Mouse (Mus musculus): ENCODE results near the gene Ccdc103. TPM values are rescaled to one million over a fixed set of nuclear protein-coding genes. Genes with fewer than 3 reads are reported as not detected.

The Ccdc103 gene
- total RNA-seq (2014; fragmentation: Nextera tagmentation), result not detected in 2 replicates
- total RNA-seq (2017), result not detected in 2 replicates

DNA sequence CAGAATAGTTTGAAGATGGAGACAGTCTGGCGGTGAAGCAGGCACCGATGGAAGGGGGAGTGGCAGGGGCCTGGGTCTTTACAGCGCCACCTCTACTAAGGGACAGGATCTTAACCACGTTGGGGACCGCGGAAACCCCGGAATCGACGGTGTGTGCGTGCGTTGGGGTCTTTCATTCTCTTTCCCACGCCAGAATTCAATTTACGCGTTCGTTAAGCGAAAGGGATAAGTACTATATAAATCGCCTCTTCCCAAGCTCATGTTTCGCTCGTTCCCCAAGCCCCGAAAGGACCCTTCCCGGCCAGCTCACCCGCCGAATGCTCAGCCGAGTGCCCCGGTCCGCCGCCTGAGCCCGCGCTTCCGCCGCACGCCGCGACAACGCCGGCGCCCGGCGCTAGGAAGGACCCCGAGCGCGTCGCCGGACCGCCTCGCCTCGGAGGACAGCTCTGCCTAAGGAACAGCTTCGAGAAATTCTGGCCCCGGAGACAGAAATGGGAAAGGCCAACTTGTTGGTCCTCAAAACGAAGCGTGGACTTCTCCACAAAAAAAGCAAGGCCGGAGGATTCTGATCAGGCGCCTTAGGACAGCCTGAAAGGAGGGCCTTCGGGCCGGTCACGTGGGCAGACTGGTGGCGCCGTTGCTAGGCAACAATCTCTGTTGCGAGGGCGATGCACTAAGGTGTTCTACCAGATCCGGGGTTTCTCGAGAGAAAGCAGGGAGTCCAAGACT, at the start of gene Ccdc103, which contains the start of gene Eftud2:
TSS of gene Ccdc103 (plus strand) at position 620 of the 729 bp plus-strand sequence.
TSS of gene Eftud2 (minus strand) at position 401 of the 729 bp plus-strand sequence.
- ATAC-seq (replicated peaks; ENCODE audit: poor library complexity, severe bottlenecking), result peak; percentile 85

- no peak for ATAC-seq (replicated peaks; ENCODE audit: poor library complexity, severe bottlenecking)
Measured at GRCm38 (mm10) chr11:102832700-102833297, 48.2 kb upstream of the Ccdc103 start.

GRCm38 (mm10) chr11:102834219-102834618, 46.8 kb upstream of the Ccdc103 start:
- ATAC-seq (replicated peaks; ENCODE audit: poor library complexity, severe bottlenecking), result no peak

GRCm38 (mm10) chr11:102835549-102835948, 45.5 kb upstream of the Ccdc103 start, which contains the start of gene Higd1b:
Higd1b (plus strand) TSS chr11:102835849.
- ATAC-seq (replicated peaks; ENCODE audit: poor library complexity, severe bottlenecking), result no peak

GRCm38 (mm10) chr11:102836146-102836545, 44.9 kb upstream of the Ccdc103 start:
- no peak for ATAC-seq (replicated peaks; ENCODE audit: poor library complexity, severe bottlenecking)

DNA sequence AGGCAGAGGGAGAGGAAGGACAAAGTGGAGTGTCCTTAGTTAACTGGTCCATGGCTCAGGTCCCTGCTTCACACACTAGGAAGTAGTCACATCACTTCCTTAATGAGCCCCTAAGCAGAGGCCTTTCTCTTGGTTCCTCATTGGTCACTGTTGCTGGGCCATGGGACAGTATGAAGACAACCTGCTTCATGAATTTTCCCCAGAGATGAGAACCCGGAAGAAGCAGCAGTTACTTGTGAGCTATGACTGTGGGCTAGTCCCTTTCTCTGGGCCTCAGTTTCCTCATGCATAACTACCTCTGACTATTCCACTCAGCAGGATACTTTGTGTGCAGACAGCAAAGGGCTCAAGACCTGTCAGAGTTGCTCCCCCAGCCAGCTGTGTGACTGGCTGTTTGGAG, 43.6 kb upstream of the Ccdc103 start:
- no peak for ATAC-seq (replicated peaks; ENCODE audit: poor library complexity, severe bottlenecking)

DNA sequence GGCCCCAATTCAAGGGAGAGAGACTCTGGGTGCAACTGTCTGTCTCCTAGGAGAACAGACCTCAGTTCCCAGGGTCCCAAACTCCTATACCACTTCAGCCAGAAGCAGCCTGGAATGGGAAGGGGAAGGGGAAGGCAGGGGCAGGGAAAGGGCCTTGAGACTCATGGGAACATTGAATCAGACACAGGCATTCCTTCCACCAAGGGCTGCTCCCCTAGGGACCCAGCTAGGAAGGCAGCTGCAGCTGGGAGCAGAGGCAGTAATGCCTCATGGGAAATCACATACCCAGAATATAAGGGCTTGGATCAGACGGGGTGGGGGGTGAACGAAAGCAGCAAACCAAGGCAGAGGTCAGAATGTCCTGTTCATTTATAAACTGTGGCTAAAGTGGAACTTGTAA, 42.9 kb upstream of the Ccdc103 start:
- no peak for ATAC-seq (replicated peaks; ENCODE audit: poor library complexity, severe bottlenecking)

DNA sequence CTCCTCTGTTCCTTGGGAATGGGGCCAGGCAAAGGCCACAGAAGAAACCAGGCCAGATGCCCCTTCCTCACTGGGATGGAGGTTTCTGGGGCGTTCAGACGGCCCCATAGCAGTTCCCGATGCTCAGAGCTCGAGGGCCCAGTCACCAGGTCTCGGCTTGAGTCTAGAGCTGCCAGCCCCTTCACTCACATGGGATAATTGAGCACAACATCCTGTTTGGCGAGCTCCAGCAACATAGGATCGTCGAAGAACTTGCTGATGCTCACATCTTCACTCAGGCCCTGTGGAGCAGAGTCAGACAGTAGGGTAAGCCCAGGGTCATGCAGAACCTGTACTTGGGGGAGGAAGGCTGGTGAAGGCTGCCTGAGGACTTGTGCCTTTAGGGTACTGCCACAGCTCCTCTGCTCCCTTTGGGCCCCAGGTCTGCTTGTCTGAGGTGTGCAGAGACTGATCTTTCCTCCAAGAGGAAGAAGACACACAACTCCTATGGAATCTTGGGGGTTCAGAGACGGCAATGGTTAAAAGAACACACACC, 42.3 kb upstream of the Ccdc103 start:
- no peak for ATAC-seq (replicated peaks; ENCODE audit: poor library complexity, severe bottlenecking)

- no peak for ATAC-seq (replicated peaks; ENCODE audit: poor library complexity, severe bottlenecking)
Measured at GRCm38 (mm10) chr11:102845926-102846325, 35.1 kb upstream of the Ccdc103 start.

DNA sequence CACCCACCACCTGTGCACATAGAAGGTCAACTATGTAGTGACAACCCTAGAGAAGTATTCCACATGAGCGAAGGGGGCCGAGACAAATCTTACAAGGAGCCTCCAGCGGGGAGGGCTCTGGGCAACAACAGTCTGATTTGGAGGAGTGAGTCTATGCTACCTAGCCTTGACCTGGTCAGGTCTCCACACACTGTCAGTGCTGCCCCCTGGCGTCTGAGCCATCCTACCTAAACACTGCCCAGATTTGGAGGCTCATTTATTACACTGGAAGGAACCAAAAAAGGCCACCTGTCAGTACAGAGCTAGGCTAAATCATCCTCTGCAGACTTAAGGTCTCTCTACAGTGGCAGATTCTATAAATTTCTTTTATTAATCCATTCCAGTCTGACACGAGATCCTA, 29.1 kb upstream of the Ccdc103 start:
- peak; percentile 46; the same call in 1 of the 2 replicates for ATAC-seq (replicated peaks; ENCODE audit: poor library complexity, severe bottlenecking)

GRCm38 (mm10) chr11:102853760-102854159, 27.2 kb upstream of the Ccdc103 start:
- 0 out of 2 replicates have a peak, but pooled peaks have one; percentile 27 for ATAC-seq (replicated peaks; ENCODE audit: poor library complexity, severe bottlenecking)

DNA sequence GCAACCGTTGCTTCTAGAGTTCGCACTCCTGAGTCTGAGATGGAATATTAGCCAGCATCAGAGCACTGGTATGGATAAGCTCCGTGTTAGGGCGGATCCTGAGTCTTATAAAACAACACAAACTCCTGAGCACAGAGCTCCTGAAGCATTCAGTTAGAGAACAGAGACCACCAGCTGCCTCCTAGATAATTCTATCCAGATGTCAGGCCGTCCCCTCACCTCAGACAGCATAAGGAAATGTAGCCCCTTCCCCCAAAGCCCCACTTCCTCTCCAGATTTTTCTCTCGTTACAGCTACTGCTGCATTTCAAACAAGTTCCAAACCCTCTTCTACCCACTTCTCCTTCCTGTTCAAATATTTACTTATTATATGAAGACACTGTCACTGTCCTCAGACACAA, 25.1 kb upstream of the Ccdc103 start:
- ATAC-seq (replicated peaks; ENCODE audit: poor library complexity, severe bottlenecking), result no peak

DNA sequence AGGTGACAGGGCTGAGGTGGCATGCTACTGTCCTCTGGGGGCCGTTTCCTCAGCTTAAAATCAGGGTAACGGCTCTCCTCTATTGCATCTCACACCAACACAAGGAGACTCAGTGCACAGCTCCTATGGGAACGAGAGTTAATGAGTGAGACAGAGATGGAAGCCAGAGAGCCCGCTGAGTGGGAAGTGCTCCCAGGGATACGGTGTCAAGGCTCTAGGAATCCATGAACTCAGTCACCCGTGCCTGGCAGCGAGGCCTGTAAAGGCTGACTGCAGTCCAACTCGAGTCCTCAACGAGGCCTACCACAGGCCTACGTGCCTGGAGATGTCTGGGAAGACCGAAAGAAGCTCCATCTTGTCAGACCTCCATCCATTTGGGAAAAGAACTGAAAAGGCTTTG, 22.1 kb upstream of the Ccdc103 start:
- no peak for ATAC-seq (replicated peaks; ENCODE audit: poor library complexity, severe bottlenecking)

DNA sequence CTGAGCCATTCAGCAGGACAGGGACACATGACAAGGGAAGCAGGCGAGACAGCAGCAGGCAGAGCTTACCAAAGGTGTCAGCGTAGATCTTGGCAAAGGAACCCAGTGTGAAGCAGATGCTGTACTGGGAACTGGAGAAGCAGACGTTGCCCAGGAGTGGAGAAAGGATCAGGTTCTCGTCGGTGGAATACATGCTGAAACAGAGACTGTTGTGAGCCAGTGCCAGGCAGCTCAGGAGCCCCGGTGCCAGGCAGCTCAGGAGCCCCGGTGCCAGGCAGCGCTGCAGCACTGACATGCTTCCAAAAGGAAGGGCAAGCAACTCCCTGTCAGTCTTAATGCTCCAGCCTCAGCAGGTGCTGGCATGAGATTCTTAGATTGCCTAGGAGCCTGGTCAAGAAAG, 21.1 kb upstream of the Ccdc103 start:
- ATAC-seq (replicated peaks; ENCODE audit: poor library complexity, severe bottlenecking), result no peak

DNA sequence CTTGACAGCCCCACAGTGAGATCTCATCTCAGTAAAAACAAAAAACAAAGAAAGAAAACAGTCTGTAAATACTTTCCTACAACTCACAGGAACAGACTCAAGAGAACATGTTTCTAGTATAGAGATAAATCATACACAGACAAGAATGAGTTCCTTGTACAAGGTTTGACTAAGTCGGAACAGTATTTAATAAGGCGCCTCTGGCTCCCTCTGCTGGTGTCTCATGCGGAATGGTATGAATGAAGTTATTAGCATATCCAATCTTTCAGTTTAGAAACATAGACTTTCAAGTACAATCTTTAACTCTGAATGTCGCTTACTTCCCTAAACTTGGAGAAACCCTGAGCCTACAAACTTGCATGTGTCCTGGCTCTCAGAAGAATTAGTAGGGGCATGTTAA, 16.7 kb upstream of the Ccdc103 start:
- ATAC-seq (replicated peaks; ENCODE audit: poor library complexity, severe bottlenecking), result no peak

DNA sequence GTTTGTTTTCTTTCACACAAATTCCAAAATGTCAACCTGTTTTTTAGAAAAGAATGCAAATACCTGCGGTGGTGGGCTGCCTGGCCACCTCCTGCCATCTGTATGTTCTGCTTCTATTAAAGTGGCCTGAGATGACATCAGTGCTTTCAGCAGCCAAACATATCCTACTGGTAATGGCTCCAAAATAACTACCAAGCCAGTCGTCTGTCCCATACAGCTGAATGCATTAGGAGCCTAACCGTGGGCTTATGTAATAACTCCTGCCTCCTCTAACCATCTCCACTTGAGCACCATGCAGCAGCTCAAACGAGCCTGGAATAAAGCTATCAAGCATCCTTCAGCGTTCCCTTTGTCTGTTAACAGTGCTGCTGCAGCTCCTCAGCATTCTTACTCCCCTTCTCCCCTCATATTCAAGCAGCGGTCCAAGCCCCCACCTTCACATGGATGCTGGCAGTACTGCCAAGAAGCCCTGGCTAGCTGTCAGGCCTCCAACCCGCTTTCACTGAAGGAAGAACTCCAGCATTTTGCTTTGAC, 6.1 kb upstream of the Ccdc103 start:
- ATAC-seq (replicated peaks; ENCODE audit: poor library complexity, severe bottlenecking), result no peak

DNA sequence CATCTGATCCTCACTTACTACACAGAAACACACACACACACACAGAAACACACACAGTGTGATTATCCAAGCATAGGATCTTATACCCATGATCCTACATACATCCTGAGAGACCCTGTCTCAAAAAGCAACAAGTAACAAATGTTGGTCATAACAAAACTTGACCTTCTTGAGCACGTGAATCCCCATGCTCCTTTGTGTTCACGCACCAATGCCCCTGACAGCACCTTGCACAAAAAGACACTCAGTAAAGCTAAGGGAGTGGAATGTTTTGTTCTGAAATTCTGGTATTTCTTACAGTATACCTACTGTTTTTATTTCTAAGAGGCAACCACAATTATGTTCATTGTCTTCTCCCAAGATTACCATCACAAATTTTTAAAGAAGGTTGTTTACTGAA, 1.4 kb upstream of the Ccdc103 start:
- ATAC-seq (replicated peaks; ENCODE audit: poor library complexity, severe bottlenecking), result no peak

GRCm38 (mm10) chr11:102881314-102882198, 552 bp downstream of the Ccdc103 start:
- ATAC-seq (replicated peaks; ENCODE audit: poor library complexity, severe bottlenecking), result peak; percentile 15; the same call in 1 of the 2 replicates

GRCm38 (mm10) chr11:102884616-102885219, 3.7 kb downstream of the Ccdc103 start, which contains the start of gene Fam187a:
Fam187a (plus strand) TSS chr11:102885169.
- no peak for ATAC-seq (replicated peaks; ENCODE audit: poor library complexity, severe bottlenecking)

GRCm38 (mm10) chr11:102887433-102887832, 6.4 kb downstream of the Ccdc103 start:
- no peak; the same call in 1 of the 2 replicates for ATAC-seq (replicated peaks; ENCODE audit: poor library complexity, severe bottlenecking)
